Mouse (Mus musculus): Measurements from ENCODE around the gene Pikfyve. TPM values are rescaled to one million over a fixed set of nuclear protein-coding genes. Genes with fewer than 3 reads are reported as not detected.

Pikfyve gene
- polyA plus RNA-seq, 1 experiment from 2014 or later = 7.7 TPM

DNA sequence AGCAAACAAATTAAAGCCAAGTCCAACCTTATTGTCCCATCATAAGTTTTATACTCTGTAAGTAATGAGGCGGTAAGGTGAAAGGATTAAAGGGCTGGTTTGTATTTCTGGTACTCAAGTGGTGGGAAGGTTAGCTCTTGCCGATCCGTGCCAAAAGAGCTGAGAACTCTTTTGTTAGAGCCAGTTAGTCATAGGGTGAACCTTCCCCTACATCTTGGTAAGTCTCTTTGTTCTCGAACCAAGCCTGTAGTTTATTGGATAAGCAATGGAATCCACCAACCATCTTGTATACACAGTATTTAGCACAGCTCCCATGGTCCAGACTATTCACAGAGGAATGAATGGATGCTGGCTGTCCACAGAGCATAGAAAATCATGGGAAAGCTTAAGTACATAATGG lies 14.9 kb upstream of the Pikfyve start:
- Histone ChIP-seq H3K4me1 (0 out of 2 replicates have a peak, but pooled peaks cover 3% of the 10 kb centered on the region), H3K27me3 (replicated peaks) (no peaks in the 10 kb centered on the region), H3K36me3 (peaks cover 33% of the 10 kb centered on the region), H3K4me2 (no peak overlapping the region), H3K4me3 (replicated peaks) (no peak overlapping the region), H3K27ac (no peak overlapping the region), H3K9ac (no peak overlapping the region), H3K9me3 (no peaks in the 10 kb centered on the region)
- WGBS = 84% methylated on average over 4 of the region's 4 CpGs
- ATAC-seq (ENCODE audit: insufficient read depth, low FRiP score, low read depth) = no peak

DNA sequence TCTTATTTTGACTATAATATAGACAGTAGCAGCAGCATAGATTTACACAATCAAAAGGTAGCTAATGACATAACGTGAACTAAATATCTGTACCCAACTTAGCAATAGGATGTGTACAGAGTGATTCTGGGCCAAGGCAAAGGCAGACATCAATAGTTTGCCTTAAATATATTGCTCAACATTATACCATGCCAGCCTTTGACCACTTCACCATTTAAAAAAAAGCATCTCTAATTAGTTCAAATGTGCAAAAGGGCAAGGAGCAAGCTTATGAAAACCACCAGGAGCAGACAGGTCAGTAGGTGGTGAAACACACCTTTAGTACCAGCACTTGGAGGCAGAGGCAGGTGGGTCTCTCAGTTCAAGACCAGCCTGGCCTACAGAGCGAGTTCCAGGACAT lies 12.8 kb upstream of the Pikfyve start:
- Histone ChIP-seq H3K4me1 (0 out of 2 replicates have a peak, but pooled peaks cover 9% of the 10 kb centered on the region), H3K9ac (no peak overlapping the region), H3K4me3 (replicated peaks) (no peak overlapping the region), H3K27me3 (replicated peaks) (no peaks in the 10 kb centered on the region), H3K4me2 (no peak overlapping the region), H3K9me3 (no peaks in the 10 kb centered on the region), H3K27ac (no peak overlapping the region), H3K36me3 (peaks cover 17% of the 10 kb centered on the region)
- no peak for ATAC-seq (ENCODE audit: insufficient read depth, low FRiP score, low read depth)
- WGBS = 86% methylated on average over 2 of the region's 2 CpGs

DNA sequence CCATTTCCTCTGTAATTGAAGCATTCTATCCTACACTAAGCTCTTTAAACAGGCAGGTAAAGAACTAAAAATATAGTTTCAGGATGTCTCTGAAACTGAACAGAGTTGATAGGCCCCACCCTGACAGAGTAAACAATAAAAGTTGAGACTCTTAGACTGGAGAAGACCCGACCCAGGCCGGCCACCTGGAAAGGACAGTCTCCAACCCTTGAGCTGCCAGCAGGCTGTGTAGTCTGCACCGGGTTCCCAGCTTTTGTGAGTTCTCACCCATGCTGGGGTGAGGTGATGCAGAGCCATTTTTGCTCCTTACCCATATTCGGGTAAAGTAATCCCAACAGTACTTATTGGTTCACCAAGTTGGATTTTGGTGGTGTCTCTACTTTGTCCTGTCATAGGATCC lies 10.3 kb upstream of the Pikfyve start:
- WGBS = 57% methylated on average over 4 of the region's 4 CpGs
- ATAC-seq (ENCODE audit: insufficient read depth, low FRiP score, low read depth) = no peak
- 0 out of 2 replicates have a peak, but pooled peaks cover 9% of the 10 kb centered on the region for H3K4me1 ChIP-seq

DNA sequence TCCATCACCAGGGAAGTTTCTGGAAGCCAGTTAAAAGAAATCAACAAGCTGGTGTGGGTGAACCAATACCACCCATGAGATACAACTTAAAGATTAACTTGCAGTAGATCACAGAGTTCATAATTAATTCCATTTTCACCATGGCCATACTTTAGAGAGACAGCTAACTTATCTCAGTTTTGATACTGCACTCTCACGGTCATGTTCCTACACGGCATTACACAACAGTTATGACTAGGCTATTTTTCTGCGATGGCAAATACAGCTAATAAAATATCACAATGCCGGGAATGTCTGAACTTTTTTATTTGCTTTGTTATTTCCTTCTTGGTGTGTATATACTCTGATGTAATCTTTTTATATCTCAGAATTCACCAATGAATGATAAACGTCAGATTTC lies 9.6 kb upstream of the Pikfyve start:
- Histone ChIP-seq H3K9ac (no peak overlapping the region), H3K4me2 (no peak overlapping the region), H3K4me3 (replicated peaks) (no peak overlapping the region), H3K9me3 (no peaks in the 10 kb centered on the region), H3K36me3 (peaks cover 6% of the 10 kb centered on the region; the same call in 1 of the 2 replicates), H3K4me1 (0 out of 2 replicates have a peak, but pooled peaks cover 9% of the 10 kb centered on the region), H3K27ac (no peak overlapping the region), H3K27me3 (replicated peaks) (no peaks in the 10 kb centered on the region)
- WGBS = 52% methylated on average over 5 of the region's 5 CpGs
- ATAC-seq (ENCODE audit: insufficient read depth, low FRiP score, low read depth) = no peak

More for the DNA sequence above, 10.3 kb upstream of the Pikfyve start:
- Histone ChIP-seq H3K36me3 (peaks cover 6% of the 10 kb centered on the region; the same call in 1 of the 2 replicates), H3K4me3 (replicated peaks) (no peak overlapping the region), H3K27ac (no peak overlapping the region), H3K4me2 (no peak overlapping the region), H3K9me3 (no peaks in the 10 kb centered on the region), H3K9ac (no peak overlapping the region), H3K27me3 (replicated peaks) (no peaks in the 10 kb centered on the region)

DNA sequence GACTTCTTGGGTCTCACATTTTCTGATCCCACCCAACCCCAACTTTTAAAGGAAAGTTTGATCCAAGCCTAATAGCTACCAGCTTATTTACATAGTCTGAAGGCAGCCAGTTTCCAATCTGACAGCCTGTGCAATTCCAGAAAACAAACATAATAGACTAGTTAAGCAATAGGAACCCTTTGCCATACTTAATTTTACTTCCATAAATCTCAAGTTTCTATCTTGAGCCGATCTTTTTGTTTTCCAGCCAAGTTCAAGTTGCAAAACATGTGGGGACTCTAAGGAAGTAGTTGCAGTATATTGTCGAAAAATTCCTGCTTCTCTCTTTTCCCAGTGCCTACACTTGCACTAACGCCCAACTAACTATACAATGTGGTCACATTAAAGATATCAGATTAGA lies 9.0 kb upstream of the Pikfyve start:
- ATAC-seq (ENCODE audit: insufficient read depth, low FRiP score, low read depth) = no peak
- no peak overlapping the region; the same call in 1 of the 2 replicates for H3K27ac ChIP-seq
- peaks cover 3% of the 10 kb centered on the region; the same call in 1 of the 2 replicates for H3K36me3 ChIP-seq
- WGBS = 33% methylated on average over 3 of the region's 3 CpGs
- H3K4me1 ChIP-seq = 0 out of 2 replicates have a peak, but pooled peaks cover 9% of the 10 kb centered on the region
- H3K4me3 ChIP-seq (replicated peaks) = peak overlapping the region; percentile 80
- no peaks in the 10 kb centered on the region for H3K27me3 ChIP-seq (replicated peaks)
- no peaks in the 10 kb centered on the region for H3K9me3 ChIP-seq
- H3K4me2 ChIP-seq = peak overlapping the region; percentile 67
- H3K9ac ChIP-seq = no peak overlapping the region

DNA sequence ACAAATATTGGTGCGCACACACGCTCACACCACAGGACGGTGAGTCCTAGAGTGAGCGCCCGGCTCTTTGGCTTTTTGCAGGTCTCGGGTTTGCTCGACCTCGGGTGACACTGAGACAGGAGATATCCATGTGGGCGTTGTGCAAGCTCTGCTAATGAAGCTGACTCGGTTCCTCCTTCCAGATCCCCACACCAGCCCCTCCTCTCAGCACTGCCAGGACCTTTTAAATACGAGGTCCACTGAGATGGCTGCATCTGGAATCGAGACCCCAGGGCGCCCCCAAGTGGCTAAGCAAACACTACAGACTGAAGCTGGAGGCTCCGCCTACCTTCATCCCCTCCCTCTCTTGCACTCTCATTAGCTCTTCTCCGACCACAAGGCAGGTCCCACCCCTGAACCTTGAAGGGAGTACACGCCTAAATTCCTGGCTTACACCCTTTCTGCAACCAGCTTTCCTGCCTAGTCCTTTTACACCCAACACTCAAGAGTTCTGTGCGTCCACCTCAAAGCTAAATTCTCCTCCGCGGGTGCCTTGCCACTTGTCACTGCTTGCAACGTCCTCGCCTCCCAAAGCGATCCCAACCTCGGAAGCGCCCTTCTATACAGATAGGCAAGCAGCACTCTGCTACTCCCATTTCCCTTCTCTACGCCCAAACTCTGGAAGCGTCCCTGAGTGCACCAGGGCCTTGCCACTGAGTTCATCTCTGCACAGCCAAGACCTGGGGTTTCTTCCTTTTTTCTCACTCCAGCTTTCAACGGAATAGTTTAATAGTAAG lies 8.2 kb upstream of the Pikfyve start:
- Histone ChIP-seq H3K4me3 (replicated peaks) (peak overlapping the region; percentile 80), H3K4me1 (0 out of 2 replicates have a peak, but pooled peaks cover 9% of the 10 kb centered on the region), H3K9me3 (no peaks in the 10 kb centered on the region), H3K4me2 (peak overlapping the region; percentile 67), H3K9ac (peak overlapping the region; percentile 68), H3K27ac (peak overlapping the region; percentile 98), H3K27me3 (replicated peaks) (no peaks in the 10 kb centered on the region), H3K36me3 (no peaks in the 10 kb centered on the region)
- WGBS = 2% methylated on average over 27 of the region's 27 CpGs
- ATAC-seq (ENCODE audit: insufficient read depth, low FRiP score, low read depth) = peak; percentile 85

DNA sequence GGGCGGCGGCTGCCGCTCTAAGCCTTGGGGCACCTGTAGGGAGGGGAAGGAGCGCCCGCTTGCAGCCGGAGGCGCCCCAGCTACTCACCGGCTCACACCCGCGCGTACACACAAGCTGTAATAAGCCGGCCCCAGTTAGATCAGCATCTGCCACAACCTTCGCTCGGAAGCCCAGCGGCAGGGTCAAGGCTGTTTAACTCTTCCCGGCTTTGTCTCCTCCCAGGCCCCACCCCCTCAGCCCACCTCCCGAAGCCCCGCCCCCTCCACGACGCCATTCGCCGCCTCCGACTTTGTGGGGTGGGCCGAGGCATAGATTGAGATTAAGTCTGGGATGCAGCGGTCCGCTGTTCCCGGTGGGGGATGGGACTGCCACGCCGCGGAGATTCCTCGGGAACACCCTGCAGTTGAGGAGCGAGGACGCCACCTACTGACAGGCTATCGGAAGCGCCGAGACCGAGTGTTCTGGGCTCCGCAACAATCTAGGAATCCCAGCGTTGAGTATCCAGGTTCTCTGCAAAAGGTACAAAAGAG lies 7.5 kb upstream of the Pikfyve start:
- ATAC-seq (ENCODE audit: insufficient read depth, low FRiP score, low read depth) = peak; percentile 90
- Histone ChIP-seq H3K36me3 (no peaks in the 10 kb centered on the region), H3K4me3 (replicated peaks) (peak overlapping the region; percentile 80), H3K9ac (peak overlapping the region; percentile 68), H3K9me3 (no peaks in the 10 kb centered on the region), H3K4me2 (peak overlapping the region; percentile 67), H3K4me1 (0 out of 2 replicates have a peak, but pooled peaks cover 9% of the 10 kb centered on the region), H3K27ac (peak overlapping the region; percentile 98), H3K27me3 (replicated peaks) (no peaks in the 10 kb centered on the region)
- under 1% methylated on average over 39 of the region's 39 CpGs for WGBS

DNA sequence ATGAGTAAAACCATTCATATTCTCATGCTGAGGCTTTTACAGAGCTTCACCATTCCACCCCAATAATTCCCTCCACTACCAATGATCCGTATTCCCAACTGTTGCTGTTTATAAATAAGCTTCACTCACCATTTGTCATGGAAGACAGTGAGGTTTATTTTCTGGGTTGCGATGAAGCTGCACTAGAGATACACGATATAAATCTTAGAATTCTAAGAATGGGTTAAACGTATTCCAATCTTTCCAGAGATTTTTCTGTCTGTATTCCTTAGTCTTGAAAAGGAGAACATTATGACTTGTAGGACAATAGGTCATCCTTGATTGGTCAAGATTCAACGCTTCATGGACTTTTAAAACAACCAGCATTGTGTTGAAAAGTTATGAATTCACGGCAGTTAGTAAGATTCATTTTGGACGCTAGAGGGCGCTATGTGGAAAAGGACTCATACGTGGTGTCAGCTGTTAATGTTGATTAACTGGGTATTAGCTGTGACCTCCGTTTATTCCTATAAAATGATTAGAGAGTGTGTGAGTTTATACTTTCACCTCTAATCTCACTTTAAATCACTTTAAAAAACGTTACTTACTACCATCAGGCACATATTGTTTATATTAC lies 6.7 kb upstream of the Pikfyve start:
- WGBS = 3% methylated on average over 11 of the region's 11 CpGs
- Histone ChIP-seq H3K27me3 (replicated peaks) (no peaks in the 10 kb centered on the region), H3K4me3 (replicated peaks) (peak overlapping the region; percentile 80), H3K9me3 (no peaks in the 10 kb centered on the region), H3K27ac (peak overlapping the region; percentile 98), H3K4me1 (0 out of 2 replicates have a peak, but pooled peaks cover 9% of the 10 kb centered on the region), H3K36me3 (no peaks in the 10 kb centered on the region), H3K4me2 (peak overlapping the region; percentile 67), H3K9ac (peak overlapping the region; percentile 48)
- no peak for ATAC-seq (ENCODE audit: insufficient read depth, low FRiP score, low read depth)

DNA sequence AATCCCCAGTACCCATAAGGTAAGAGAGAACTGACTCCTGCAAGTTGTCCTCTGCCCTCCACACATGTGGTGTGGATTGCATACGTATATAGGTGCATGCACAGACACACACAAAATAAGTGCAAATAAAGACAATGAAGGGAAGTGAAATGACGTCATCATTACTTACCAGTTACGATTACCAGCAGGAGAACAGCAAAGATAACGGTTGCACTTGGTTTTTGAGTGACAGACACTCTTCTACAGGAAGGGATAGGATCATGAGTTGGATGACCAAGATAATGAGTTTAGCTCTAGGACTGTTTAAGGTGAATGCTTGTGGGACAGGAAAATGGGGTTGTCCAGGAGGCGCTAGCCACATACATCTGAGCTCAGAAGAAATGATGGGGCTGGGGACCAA lies 5.0 kb upstream of the Pikfyve start:
- no peak overlapping the region for H3K27ac ChIP-seq
- H3K27me3 ChIP-seq (replicated peaks) = no peaks in the 10 kb centered on the region
- ATAC-seq (ENCODE audit: insufficient read depth, low FRiP score, low read depth) = no peak
- no peaks in the 10 kb centered on the region for H3K9me3 ChIP-seq
- H3K36me3 ChIP-seq = no peaks in the 10 kb centered on the region
- H3K4me1 ChIP-seq = 0 out of 2 replicates have a peak, but pooled peaks cover 6% of the 10 kb centered on the region
- no peak overlapping the region for H3K4me2 ChIP-seq
- H3K4me3 ChIP-seq (replicated peaks) = no peak overlapping the region
- WGBS = 82% methylated on average over 5 of the region's 5 CpGs
- no peak overlapping the region for H3K9ac ChIP-seq

DNA sequence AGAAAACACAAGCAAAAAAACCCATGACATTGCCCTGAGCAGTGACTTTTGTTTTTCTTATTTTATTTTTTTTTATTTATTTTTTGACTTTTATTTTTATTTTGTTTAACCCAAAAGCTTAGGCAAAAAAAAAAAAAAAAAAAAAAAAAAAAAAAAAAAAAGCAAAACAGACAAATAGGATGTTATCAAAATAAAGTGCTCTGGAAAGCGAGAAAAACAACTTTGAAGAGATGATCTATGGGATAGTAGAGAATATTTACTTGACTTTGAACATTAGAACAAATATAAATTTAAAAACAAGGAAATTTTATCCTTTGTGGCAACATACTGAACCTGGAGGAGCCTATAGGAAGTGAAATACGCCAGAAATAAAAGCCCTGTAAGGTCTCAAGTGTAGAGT lies 2.5 kb upstream of the Pikfyve start:
- WGBS = 86% methylated on average over 2 of the region's 2 CpGs
- Histone ChIP-seq H3K4me1 (peaks cover 5% of the 10 kb centered on the region; the same call in 1 of the 2 replicates), H3K27ac (no peak overlapping the region), H3K9me3 (no peaks in the 10 kb centered on the region), H3K27me3 (replicated peaks) (no peaks in the 10 kb centered on the region), H3K4me3 (replicated peaks) (no peak overlapping the region), H3K9ac (no peak overlapping the region), H3K36me3 (no peaks in the 10 kb centered on the region), H3K4me2 (no peak overlapping the region)
- ATAC-seq (ENCODE audit: insufficient read depth, low FRiP score, low read depth) = no peak

DNA sequence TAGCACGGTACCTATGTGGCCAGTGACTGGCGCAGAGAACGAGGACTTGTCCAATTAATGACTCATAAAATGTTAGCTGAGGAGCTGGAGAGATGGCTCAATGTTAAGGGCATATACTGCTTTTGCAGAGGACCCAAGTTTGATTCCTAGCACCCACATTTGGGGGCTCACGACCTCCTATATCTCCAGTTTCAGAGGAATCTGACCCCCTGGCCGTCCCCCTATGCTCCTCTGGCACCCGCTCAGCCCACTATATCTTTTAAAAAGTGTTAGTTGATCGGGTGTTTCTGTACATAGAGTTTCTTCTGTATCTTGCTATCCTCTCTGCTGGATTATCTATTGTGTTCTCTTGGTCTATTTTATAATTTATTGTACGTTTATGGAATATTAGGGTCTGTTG lies 1.5 kb upstream of the Pikfyve start:
- no peak for ATAC-seq (ENCODE audit: insufficient read depth, low FRiP score, low read depth)
- H3K4me2 ChIP-seq = no peak overlapping the region
- 85% methylated on average over 8 of the region's 8 CpGs for WGBS
- H3K9me3 ChIP-seq = no peaks in the 10 kb centered on the region
- no peaks in the 10 kb centered on the region for H3K27me3 ChIP-seq (replicated peaks)
- no peak overlapping the region for H3K9ac ChIP-seq
- H3K27ac ChIP-seq = no peak overlapping the region
- no peak overlapping the region for H3K4me3 ChIP-seq (replicated peaks)
- no peaks in the 10 kb centered on the region for H3K36me3 ChIP-seq
- H3K4me1 ChIP-seq = peaks cover 5% of the 10 kb centered on the region; the same call in 1 of the 2 replicates
